Mouse (Mus musculus): ENCODE measurements around the gene Frmd4a.

Frmd4a gene

DNA sequence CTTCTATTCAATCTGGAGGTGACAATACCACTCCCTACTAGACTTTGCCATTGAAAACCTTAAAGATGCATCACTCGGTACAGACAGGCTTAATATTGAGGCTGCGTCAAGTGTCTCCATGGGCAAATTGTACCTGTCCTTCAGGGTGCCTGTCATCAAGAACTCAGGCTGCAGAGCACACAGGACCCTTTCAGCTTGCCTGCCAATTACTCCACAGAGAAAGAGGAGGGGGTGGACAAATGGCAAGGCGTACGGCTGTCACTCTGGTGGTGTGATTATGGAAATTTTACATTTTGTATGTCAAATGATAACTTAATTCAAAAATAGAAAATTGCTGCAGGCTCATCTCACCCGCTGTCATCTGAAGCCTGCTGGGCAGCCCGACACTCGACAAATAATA is 353.0 kb downstream of the Frmd4a start:
- in situ Hi-C loops (cut with MboI; ENCODE audit: unreplicated experiment in 2 of 2) = no loop called here

DNA sequence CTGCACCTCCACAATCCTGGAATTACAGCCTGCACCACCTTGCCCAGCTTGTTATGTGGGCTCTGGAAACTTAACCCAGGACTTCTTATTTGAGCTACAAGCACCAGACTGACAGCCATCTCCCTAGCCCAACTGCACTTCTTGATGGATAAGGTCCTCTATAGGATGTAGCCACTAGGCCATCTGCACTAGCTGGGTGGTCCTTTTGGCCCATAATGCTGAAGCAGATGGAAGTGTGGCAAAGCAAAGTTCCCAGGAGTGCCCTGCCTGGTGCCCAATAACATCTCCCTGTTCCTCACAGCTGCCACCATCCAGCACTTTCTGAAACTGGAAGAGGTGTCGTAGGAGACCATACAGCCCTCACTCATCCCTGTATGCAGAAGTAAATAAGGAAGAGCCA is 353.8 kb downstream of the Frmd4a start:
- in situ Hi-C loops (cut with MboI; ENCODE audit: unreplicated experiment in 2 of 2) = no loop called here

DNA sequence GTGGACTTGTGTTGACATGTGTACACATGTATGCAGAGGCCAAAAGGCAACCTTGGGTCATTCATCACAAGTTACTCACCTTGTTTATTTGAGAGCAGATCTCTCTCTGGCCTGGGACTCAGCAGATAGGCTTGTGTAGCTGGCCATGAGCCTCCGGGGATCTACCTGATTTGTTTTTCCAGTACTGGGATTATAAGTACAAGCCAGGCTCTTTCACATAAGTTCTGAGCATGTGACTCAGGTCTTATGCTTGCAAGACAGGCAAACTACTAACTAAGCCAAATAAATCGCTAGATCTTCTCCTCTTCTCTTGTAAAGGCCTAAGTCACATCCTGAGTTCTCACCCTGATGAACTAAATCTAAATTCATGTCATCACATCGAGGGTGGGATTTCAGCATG is 361.3 kb downstream of the Frmd4a start:
- in situ Hi-C loops (cut with MboI; ENCODE audit: unreplicated experiment in 2 of 2) = no loop called here

GRCm38 (mm10) chr2:4380435-4380834 is 362.9 kb downstream of the Frmd4a start:
- in situ Hi-C loops (cut with MboI; ENCODE audit: unreplicated experiment in 2 of 2) = no loop called here

DNA sequence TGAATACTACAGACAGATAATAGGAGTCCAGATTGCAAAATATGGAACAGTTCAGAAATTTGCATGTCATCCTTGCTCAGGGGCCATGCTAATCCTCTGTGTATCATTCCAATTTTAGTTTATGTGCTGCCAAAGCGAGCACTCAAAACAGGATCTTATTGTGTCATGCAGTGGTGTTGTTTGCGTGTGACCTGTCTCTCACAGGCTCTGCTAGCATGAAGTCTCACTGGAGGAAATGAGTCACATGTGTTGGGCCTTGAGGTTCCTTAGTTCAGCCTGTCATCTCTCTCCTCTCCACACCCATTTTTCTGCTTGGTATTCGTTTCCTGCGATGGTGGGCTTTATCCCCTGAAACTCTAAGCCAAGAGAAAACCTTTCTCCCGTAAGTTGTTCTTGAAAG is 363.4 kb downstream of the Frmd4a start:
- in situ Hi-C loops (cut with MboI; ENCODE audit: unreplicated experiment in 2 of 2) = no loop called here

- in situ Hi-C loops (cut with MboI; ENCODE audit: unreplicated experiment in 2 of 2) = no loop called here
Measured at GRCm38 (mm10) chr2:4386468-4386867, 369.0 kb downstream of the Frmd4a start.

- in situ Hi-C loops (cut with MboI; ENCODE audit: unreplicated experiment in 2 of 2) = no loop called here
Measured at GRCm38 (mm10) chr2:4389330-4389729, 371.8 kb downstream of the Frmd4a start.

GRCm38 (mm10) chr2:4391091-4391490 is 373.6 kb downstream of the Frmd4a start:
- in situ Hi-C loops (cut with MboI; ENCODE audit: unreplicated experiment in 2 of 2) = no loop called here

DNA sequence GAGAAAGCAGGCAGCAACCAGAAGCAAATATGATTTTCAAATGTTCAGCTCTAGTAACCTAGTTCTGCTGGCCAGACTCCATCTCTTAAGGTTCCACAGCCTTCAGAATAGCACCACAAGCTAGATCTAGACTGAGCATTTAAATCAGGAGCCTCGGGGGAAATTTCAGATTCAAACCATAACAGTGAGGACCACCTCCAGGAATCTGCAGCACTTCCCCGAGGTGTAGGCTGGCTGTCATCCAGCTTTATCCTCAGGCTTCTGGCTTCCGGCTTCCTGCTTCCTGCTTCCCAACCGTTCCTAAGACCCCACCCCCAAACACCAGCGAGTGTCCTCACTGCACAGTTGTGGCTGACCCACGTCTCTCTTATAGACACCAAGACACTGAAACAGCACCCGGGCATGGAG is 374.2 kb downstream of the Frmd4a start:
- in situ Hi-C loops (cut with MboI; ENCODE audit: unreplicated experiment in 2 of 2) = no loop called here

GRCm38 (mm10) chr2:4393046-4393445 is 375.5 kb downstream of the Frmd4a start:
- in situ Hi-C loops (cut with MboI; ENCODE audit: unreplicated experiment in 2 of 2) = no loop called here

DNA sequence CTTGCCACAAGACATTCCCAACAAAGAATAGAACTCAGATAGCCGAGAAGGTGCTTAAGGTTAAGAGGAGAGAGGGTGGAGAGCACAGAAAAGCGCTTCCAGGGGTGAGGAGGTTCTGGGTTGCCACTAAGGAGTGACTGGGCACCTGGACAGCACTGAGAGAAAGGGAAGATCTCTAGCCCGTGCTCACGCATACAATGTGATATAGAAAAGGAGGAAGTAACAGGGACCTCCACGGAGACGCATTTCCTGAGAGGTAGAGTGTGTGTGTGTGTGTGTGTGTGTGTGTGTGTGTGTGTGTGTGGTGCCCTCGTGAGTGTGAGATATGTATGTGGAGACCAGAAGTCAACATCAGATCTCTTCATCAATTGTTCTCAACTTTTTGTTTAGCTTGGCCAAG is 377.1 kb downstream of the Frmd4a start:
- in situ Hi-C loops (cut with MboI; ENCODE audit: unreplicated experiment in 2 of 2) = no loop called here

GRCm38 (mm10) chr2:4399721-4400120 is 382.2 kb downstream of the Frmd4a start:
- in situ Hi-C loops (cut with MboI; ENCODE audit: unreplicated experiment in 2 of 2) = no loop called here

DNA sequence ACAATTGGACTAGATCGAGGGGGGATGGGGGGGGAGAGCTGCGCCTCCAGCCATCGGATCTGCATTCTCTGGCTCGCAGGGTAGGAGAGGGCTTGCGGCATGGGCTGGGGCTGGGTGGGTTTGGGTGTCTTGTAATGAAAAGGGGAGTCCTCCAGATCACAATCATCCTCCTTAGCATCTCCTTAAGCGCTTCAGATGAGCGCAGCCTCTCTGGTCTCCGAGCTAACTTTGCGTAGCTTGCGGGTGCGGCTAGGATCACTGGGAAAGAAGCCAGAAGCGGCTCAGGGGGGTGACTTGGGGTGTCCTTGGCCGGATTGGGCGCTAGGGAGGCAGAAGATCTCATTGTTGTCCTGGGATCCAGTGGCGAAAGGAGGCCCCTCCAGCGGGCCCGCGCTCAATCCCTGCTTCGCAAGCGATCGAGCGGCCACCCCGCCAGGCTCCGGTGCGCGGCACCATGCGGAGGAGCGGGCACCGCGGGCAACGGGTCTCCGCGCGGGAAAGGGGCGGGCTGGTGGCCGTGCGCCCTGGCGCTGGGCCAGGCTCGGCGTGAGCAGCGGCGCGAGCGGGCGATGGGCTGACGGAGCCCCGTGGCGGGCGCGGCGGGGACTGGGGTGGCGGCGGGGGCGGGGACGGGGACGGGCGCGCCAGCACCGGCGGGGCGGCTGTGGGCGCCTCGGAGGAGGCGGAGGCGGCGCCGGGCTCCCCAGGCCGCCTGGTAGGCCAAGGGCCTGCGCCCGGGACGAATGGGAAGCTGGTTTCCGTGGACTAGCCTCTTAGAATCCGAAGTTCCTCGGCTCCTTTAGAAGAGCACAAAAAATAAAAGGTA is 383.5 kb downstream of the Frmd4a start:
- in situ Hi-C loops (cut with MboI; ENCODE audit: unreplicated experiment in 2 of 2) = no loop called here

GRCm38 (mm10) chr2:4401597-4402581 is 384.4 kb downstream of the Frmd4a start:
- in situ Hi-C loops (cut with MboI; ENCODE audit: unreplicated experiment in 2 of 2) = no loop called here

- in situ Hi-C loops (cut with MboI; ENCODE audit: unreplicated experiment in 2 of 2) = no loop called here
Measured at GRCm38 (mm10) chr2:4406977-4407376, 389.5 kb downstream of the Frmd4a start.

- in situ Hi-C loops (cut with MboI; ENCODE audit: unreplicated experiment in 2 of 2) = no loop called here
Measured at GRCm38 (mm10) chr2:4409810-4410433, 392.4 kb downstream of the Frmd4a start.

- in situ Hi-C loops (cut with MboI; ENCODE audit: unreplicated experiment in 2 of 2) = no loop called here
Measured at GRCm38 (mm10) chr2:4412870-4413595, 395.5 kb downstream of the Frmd4a start.

DNA sequence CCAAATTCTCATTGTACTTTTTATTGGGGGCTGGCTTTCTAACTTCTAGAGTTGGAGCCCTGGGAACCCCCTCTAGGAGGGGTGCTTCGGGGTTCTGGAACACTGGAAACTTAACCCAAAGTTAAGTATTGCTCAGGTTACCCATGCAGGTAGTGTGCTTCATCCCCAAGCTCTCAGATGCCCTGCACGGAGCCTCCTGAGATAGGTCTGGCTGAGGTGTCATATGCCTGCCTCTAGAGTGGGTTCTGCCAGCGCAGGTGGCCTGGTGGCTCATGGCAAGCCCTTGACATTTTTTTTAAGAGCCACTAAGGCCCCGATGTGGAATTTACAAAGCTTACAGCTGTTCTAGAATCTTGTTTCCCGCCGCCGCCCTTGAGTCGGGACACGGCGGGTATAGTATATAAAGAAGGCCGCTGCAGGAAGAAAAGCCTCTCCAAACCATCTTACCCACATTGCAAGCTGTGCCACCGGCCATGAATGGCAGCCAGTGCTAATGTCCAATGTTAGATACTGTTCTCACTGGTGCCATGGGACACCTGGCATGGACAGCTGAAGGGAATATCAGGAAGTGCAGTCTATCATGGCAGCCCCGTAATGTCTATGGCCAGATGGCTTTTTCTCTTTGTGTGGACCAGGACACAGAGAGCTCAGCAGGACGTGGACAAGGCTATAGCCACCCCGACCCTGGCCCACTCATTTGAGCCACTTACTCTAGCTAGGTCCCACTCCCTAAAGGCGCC is 396.2 kb downstream of the Frmd4a start:
- in situ Hi-C loops (cut with MboI; ENCODE audit: unreplicated experiment in 2 of 2) = no loop called here

DNA sequence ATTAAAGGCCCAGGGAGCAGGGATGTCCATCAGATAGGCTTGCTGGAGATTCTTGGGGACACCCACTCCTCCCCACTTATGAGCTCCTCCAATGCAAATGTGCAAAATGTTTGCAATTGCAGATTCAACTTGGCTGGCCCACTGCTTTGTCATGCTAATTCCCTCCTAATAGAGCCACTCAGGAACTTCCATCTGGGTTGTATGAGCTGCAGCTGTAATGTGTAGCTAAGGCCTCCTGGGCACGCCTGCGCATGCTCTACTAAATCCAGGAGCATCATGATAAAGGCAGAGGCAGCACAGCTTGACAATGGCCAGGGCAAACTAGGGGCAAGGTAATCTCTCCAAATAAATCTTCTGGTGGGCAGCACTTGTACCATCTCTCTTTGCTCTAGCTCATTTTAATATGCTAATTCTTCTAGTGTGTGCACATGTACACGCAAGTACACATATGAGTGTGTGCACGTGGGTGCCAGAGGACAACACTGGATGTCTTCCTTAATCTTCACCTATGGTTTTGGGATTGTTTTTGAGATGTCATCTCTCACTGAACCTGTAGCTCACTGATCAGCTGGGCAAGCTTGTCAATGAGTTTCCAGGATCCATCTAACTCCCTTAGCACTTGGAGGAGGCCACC is 403.3 kb downstream of the Frmd4a start:
- in situ Hi-C loops (cut with MboI; ENCODE audit: unreplicated experiment in 2 of 2) = no loop called here

All from v-Abl transformed pro-B cells (cell line).